Mouse (Mus musculus) lung, adult 10 weeks (tissue): ENCODE results near the gene Jchain. TPM values are rescaled to one million over a fixed set of nuclear protein-coding genes. Genes with fewer than 3 reads are reported as not detected.

Experiments
- polyA plus RNA-seq: library from polyadenylated mRNA; stranded (reverse); fragments of 350-450 nt; fragmentation: Illumina TruSeq; extraction: RNeasy Lipid Tissue Mini Kit (QIAGEN cat#74804); gene quantifications from one replicate; pipeline ENCODE4 v1.2.3, GENCODE M21; 2014; ENCODE audit warnings: low read depth, low replicate concordance; ENCODE audit not compliant: insufficient read depth

Jchain gene
- 111 TPM for polyA plus RNA-seq

GRCm38 (mm10) chr5:88527657-88528056 lies at the start of gene Jchain:
Gene Jchain, minus strand, starts transcription at chr5:88527891.

DNA sequence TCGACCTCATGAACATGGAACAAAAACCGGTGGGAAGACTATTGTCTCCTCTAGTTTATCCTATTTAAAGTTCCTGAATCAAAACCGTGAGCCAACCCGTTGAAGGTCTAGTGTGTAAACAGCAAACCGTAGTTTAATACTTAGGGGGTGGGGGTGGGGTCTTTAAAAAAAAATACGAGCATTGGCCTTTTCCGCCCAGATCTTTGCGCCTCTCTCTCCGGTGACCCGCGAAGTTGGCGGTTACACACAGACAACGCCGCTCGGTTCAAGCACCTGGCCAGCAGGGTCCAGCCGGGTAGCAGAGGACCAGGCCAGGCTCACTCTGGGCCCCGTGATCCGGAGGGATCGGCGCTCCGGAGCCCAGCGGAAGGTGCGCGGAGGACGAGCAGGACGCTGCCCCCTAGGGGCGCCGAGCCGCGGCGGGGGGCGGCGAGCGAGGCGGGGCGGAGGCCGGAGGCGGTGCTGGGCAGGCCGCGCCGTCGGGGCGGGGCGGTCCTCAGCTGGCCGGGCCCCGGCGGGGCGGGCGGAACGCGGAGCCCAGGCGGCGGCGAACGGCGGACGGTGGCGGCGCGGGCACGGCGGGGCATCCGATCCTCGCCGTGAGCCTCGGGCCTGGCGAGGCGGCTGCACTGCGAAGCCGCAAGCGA lies 36.9 kb upstream of the Jchain start, which contains the start of gene Rufy3:
Rufy3 (plus strand) TSS at position 540 of the 647 bp plus-strand sequence.

GRCm38 (mm10) chr5:88554086-88554886 lies 26.6 kb upstream of the Jchain start, which contains the start of gene Utp3:
Gene Utp3, plus strand, starts transcription at chr5:88554462.

DNA sequence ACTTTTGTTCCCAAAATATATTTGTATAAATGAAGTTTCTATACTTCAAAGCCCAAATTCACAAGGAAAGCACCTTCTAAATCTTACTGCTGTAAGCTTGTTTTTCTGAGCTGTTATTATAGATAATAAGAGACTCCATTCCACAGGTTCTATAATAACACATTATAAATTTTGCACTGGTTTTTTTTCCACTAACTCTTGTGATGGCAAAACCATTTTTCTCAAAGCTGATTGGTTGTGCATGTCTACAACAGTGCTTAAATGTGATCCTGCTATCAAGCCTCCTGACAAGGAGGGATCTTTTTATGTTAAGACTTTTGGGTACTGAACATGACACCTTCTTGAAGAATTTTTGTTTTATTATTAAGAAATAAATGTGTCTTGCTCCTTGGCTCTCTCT lies 40.0 kb downstream of the Jchain start, which contains the start of gene Enam:
Enam (plus strand) TSS at position 301 of the 400 bp plus-strand sequence.

Other genes starting within 250 kb of the Jchain start
- not detected for gene Prol1, start 210.6 kb downstream of the Jchain start, polyA plus RNA-seq
- gene Amtn, start 151.8 kb downstream of the Jchain start, polyA plus RNA-seq, result 0.24 TPM
- gene Ambn, start 71.9 kb downstream of the Jchain start, polyA plus RNA-seq, result not detected
- gene Enam, start 39.9 kb downstream of the Jchain start, polyA plus RNA-seq, result not detected
- 28.3 TPM for gene Utp3, start 26.6 kb upstream of the Jchain start, polyA plus RNA-seq
- gene Rufy3, start 37.1 kb upstream of the Jchain start, polyA plus RNA-seq, result 5.7 TPM
- 34.9 TPM for gene Grsf1, start 148.3 kb upstream of the Jchain start, polyA plus RNA-seq
- gene Mob1b, start 193.0 kb upstream of the Jchain start, polyA plus RNA-seq, result 10.6 TPM
- 4.6 TPM for gene Dck, start 237.1 kb upstream of the Jchain start, polyA plus RNA-seq